Mouse (Mus musculus) erythroblast, embryonic 14.5 days (primary cell): ENCODE data around the gene Gps2.

Experiments
- GATA1 ChIP-seq: IDR thresholded peaks from 2 replicates; pipeline ENCODE4 v1.6.1; 2012; ENCODE audit warnings: low read length, inconsistent platforms, mixed read lengths
- TAL1 ChIP-seq: IDR thresholded peaks from 3 replicates; pipeline ENCODE4 v1.6.1; 2012; ENCODE audit warnings: low read length, inconsistent platforms, mixed read lengths

DNA sequence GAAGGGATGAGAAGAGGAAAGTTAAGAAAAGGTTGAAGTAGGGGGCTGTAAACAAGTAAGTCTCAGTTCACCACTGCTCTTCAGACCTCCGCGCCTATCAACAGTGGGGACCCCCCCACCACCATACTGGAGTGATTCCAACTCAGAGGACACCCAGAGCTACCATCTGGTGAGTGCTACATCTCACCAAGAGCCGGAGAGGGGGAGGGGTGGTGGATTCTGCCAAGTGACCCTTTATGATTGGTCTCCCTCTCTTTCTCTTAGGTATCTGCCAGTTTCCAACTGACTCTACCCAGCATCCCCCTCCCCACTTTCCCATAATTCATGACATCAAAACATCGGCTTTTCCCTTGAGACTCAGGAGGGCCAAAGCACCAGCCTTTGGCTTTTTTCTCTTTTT lies 27.3 kb downstream of the Gps2 start:
- TF ChIP-seq TAL1, result no peak
- TF ChIP-seq GATA1, result no peak
